Mouse (Mus musculus): ENCODE measurements at regions not wholly inside any gene's neighbourhood (a gene's known extent, or its start where the extent isn't known, plus 50 kb on each side); places are given as distances from the start of the nearest gene placed in this dataset.
A peak's percentile ranks its signal among the peaks of the same experiment; 100 is the strongest.
"Not testable (repeated sequence)": the region's sequence is repeated elsewhere in the genome, so short reads cannot be mapped to it uniquely, and the experiment has no call there.

- Histone ChIP-seq H3K27ac (ENCODE audit: low read length) (no peak overlapping the region), H3K27me3 (replicated peaks; ENCODE audit: insufficient read depth, low read length) (no peaks in the 10 kb centered on the region), H3K9me3 (ENCODE audit: low read length) (no peaks in the 10 kb centered on the region), H3K9ac (replicated peaks; ENCODE audit: low read depth) (no peak overlapping the region), H3K4me3 (ENCODE audit: low read depth, low read length) (no peak overlapping the region), H3K4me1 (ENCODE audit: insufficient read depth, low read depth, low read length) (peaks cover 7% of the 10 kb centered on the region; the same call in 1 of the 2 replicates), H3K4me2 (replicated peaks; ENCODE audit: low read depth, low read length) (no peak overlapping the region), H3K36me3 (ENCODE audit: insufficient read depth, low read length) (no peaks in the 10 kb centered on the region)
- TF ChIP-seq CTCF (IDR thresholded peaks at IDR 0.05) = no peak
- TF ChIP-seq EP300 (IDR thresholded peaks at IDR 0.05) = no peak
- ATAC-seq (no peak), DNase-seq (ENCODE audit: low spot score) (no peak)
- 59% methylated on average over 5 of the region's 5 CpGs for WGBS
Observed at GRCm38 (mm10) chr6:53207781-53208180, 79.3 kb upstream of the Creb5 start.

GRCm38 (mm10) chr6:53207361-53207760 lies 79.7 kb upstream of the Creb5 start:
- no peak overlapping the region for H3K9ac ChIP-seq (replicated peaks; ENCODE audit: low read depth)
- H3K9me3 ChIP-seq (ENCODE audit: low read length) = no peaks in the 10 kb centered on the region
- TF ChIP-seq EP300 (IDR thresholded peaks at IDR 0.05) (no peak), CTCF (IDR thresholded peaks at IDR 0.05) (no peak)
- 48% methylated on average over 2 of the region's 2 CpGs for WGBS
- no peak overlapping the region for H3K4me3 ChIP-seq (ENCODE audit: low read depth, low read length)
- H3K27ac ChIP-seq (ENCODE audit: low read length) = no peak overlapping the region
- H3K27me3 ChIP-seq (replicated peaks; ENCODE audit: insufficient read depth, low read length) = no peaks in the 10 kb centered on the region
- DNase-seq (ENCODE audit: low spot score) = no peak
- H3K36me3 ChIP-seq (ENCODE audit: insufficient read depth, low read length) = no peaks in the 10 kb centered on the region
- no peak overlapping the region for H3K4me2 ChIP-seq (replicated peaks; ENCODE audit: low read depth, low read length)
- ATAC-seq = no peak
- H3K4me1 ChIP-seq (ENCODE audit: insufficient read depth, low read depth, low read length) = peaks cover 7% of the 10 kb centered on the region; the same call in 1 of the 2 replicates

- no peaks in the 10 kb centered on the region for H3K9me3 ChIP-seq (ENCODE audit: low read length)
- no peak overlapping the region for H3K9ac ChIP-seq (replicated peaks; ENCODE audit: low read depth)
- H3K4me2 ChIP-seq (replicated peaks; ENCODE audit: low read depth, low read length) = no peak overlapping the region
- no peak overlapping the region for H3K27ac ChIP-seq (ENCODE audit: low read length)
- H3K36me3 ChIP-seq (ENCODE audit: insufficient read depth, low read length) = no peaks in the 10 kb centered on the region
- ATAC-seq (no peak), DNase-seq (ENCODE audit: low spot score) (no peak)
- no peak overlapping the region for H3K4me3 ChIP-seq (ENCODE audit: low read depth, low read length)
- 14% methylated on average over 10 of the region's 10 CpGs for WGBS
- H3K27me3 ChIP-seq (replicated peaks; ENCODE audit: insufficient read depth, low read length) = no peaks in the 10 kb centered on the region
- TF ChIP-seq EP300 (IDR thresholded peaks at IDR 0.05) = no peak
- no peak for TF ChIP-seq CTCF (IDR thresholded peaks at IDR 0.05)
- H3K4me1 ChIP-seq (ENCODE audit: insufficient read depth, low read depth, low read length) = no peaks in the 10 kb centered on the region; the same call in 1 of the 2 replicates
Observed at GRCm38 (mm10) chr6:53201281-53201956, 85.7 kb upstream of the Creb5 start.

- Histone ChIP-seq H3K9ac (replicated peaks; ENCODE audit: low read depth) (no peak overlapping the region), H3K9me3 (ENCODE audit: low read length) (no peaks in the 10 kb centered on the region), H3K4me1 (ENCODE audit: insufficient read depth, low read depth, low read length) (no peaks in the 10 kb centered on the region; the same call in 1 of the 2 replicates), H3K4me2 (replicated peaks; ENCODE audit: low read depth, low read length) (no peak overlapping the region), H3K27ac (ENCODE audit: low read length) (no peak overlapping the region), H3K36me3 (ENCODE audit: insufficient read depth, low read length) (no peaks in the 10 kb centered on the region), H3K27me3 (replicated peaks; ENCODE audit: insufficient read depth, low read length) (no peaks in the 10 kb centered on the region), H3K4me3 (ENCODE audit: low read depth, low read length) (no peak overlapping the region)
- 92% methylated on average over 2 of the region's 2 CpGs for WGBS
- ATAC-seq (no peak), DNase-seq (ENCODE audit: low spot score) (no peak)
- TF ChIP-seq EP300 (IDR thresholded peaks at IDR 0.05) = no peak
- TF ChIP-seq CTCF (IDR thresholded peaks at IDR 0.05) = no peak
Observed at GRCm38 (mm10) chr6:53199474-53199873, 87.6 kb upstream of the Creb5 start.

GRCm38 (mm10) chr6:53182131-53182530 lies 104.9 kb upstream of the Creb5 start:
- DNase-seq (ENCODE audit: low spot score); H3K4me2 ChIP-seq (replicated peaks; ENCODE audit: low read depth, low read length): not testable (repeated sequence)

GRCm38 (mm10) chr6:53164423-53164841 lies 96.0 kb upstream of the Jazf1 start:
- Histone ChIP-seq H3K4me3 (ENCODE audit: low read depth, low read length) (peak overlapping the region; percentile 10; the same call in 1 of the 2 replicates), H3K27ac (ENCODE audit: low read length) (no peak overlapping the region), H3K9ac (replicated peaks; ENCODE audit: low read depth) (no peak overlapping the region), H3K27me3 (replicated peaks; ENCODE audit: insufficient read depth, low read length) (0 out of 2 replicates have a peak, but pooled peaks cover 2% of the 10 kb centered on the region), H3K4me2 (replicated peaks; ENCODE audit: low read depth, low read length) (peak overlapping the region; percentile 37), H3K36me3 (ENCODE audit: insufficient read depth, low read length) (no peaks in the 10 kb centered on the region), H3K9me3 (ENCODE audit: low read length) (no peaks in the 10 kb centered on the region), H3K4me1 (ENCODE audit: insufficient read depth, low read depth, low read length) (no peaks in the 10 kb centered on the region)
- ATAC-seq (peak; percentile 48), DNase-seq (ENCODE audit: low spot score) (peak; percentile 68)
- peak; percentile 72 for TF ChIP-seq CTCF (IDR thresholded peaks at IDR 0.05)
- TF ChIP-seq EP300 (IDR thresholded peaks at IDR 0.05) = no peak
- 7% methylated on average over 10 of the region's 10 CpGs for WGBS

More at GRCm38 (mm10) chr6:53182131-53182530, 104.9 kb upstream of the Creb5 start:
- H3K27me3 ChIP-seq (replicated peaks; ENCODE audit: insufficient read depth, low read length); H3K4me1 ChIP-seq (ENCODE audit: insufficient read depth, low read depth, low read length); H3K9ac ChIP-seq (replicated peaks; ENCODE audit: low read depth); H3K9me3 ChIP-seq (ENCODE audit: low read length); H3K36me3 ChIP-seq (ENCODE audit: insufficient read depth, low read length); H3K4me3 ChIP-seq (ENCODE audit: low read depth, low read length); ATAC-seq; H3K27ac ChIP-seq (ENCODE audit: low read length): not testable (repeated sequence)
- WGBS = 95% methylated on average over 17 of the region's 17 CpGs

Measured in lung, postnatal 0 days (tissue).